Mouse (Mus musculus) gastrocnemius, adult 2 months (tissue): ENCODE data around the gene Rnf214. TPM values are rescaled to one million over a fixed set of nuclear protein-coding genes. Genes with fewer than 3 reads are reported as not detected.

ENCODE experiments used
- DNase-seq: peaks from one replicate; pipeline ENCODE4 v3.0.0; 2022
- H3K27ac ChIP-seq: fragments of 200-600 bp; 2 replicates; pipeline ENCODE4 v1.8.1; 2022; ENCODE audit warnings: mild to moderate bottlenecking
- H3K4me3 ChIP-seq: fragments of 200-600 bp; 2 replicates; pipeline ENCODE4 v1.8.1; 2022; ENCODE audit warnings: mild to moderate bottlenecking, moderate library complexity
- CTCF ChIP-seq: fragments of 200-600 bp; IDR thresholded peaks from 2 replicates; pipeline ENCODE4 v1.8.1; 2022; ENCODE audit warnings: antibody characterized with exemption, mild to moderate bottlenecking, moderate library complexity
- intact Hi-C: fragments of 180-260 bp; cut with DNase I; formaldehyde crosslinking; loops from one replicate; pipeline ENCODE4 v1.15.1; 2025
- microRNA-seq: library from miRNA; unstranded; fragments of <30 nt; microRNA quantifications from one replicate; pipeline ENCODE4 v1.2.0, GENCODE M21; 2021
- total RNA-seq, 2 experiments: library from RNA; stranded (reverse); gene quantifications; 2 replicates each; pipeline ENCODE4 v1.2.3; 2021

The Rnf214 gene
- total RNA-seq, 2 experiments from 2014 or later = 25.3 to 31.0 TPM

DNA sequence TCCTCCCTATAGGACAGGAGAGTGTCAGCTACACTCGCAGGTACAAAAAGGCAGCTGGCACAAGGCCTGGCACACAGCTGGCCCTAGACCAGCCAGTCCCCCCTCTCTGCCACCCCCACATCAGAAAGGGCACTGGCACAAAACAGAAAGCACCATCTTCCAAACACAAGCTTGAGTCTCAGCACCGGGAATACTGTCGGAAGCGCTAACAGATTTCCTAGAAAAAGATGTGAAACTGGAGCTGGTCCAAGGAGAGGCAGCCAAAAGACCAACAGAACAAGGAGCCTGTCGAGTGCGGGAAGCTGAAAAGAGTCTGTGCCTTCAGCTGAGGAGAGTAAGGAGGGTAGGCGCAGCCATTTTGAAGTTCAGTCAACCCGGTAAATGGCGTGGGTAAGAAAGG, 91.6 kb downstream of the Rnf214 start:
- TF ChIP-seq CTCF = no peak
- DNase-seq = no peak
- intact Hi-C loops = no loop called here
- H3K4me3 ChIP-seq = no peak overlapping the region
- H3K27ac ChIP-seq = no peak overlapping the region

Small RNA genes within 50 kb of the gene (microRNA-seq; reads per million reads assigned to microRNA genes)
- gene Mir7087 = not detected

Other genes with a start within 250 kb of the Rnf214 start
- 1 to 10 TPM; 2.0 to 2.5 TPM for gene Cep164, start 78.2 kb downstream of the Rnf214 start, total RNA-seq
- 10 to 100 TPM; 26.1 to 72.2 TPM for gene Bace1, start 68.3 kb downstream of the Rnf214 start, total RNA-seq
- 10 to 100 TPM in 1 of 2 experiments, 1 to 10 TPM in 1; 9.3 to 12.3 TPM for gene Pcsk7, start 414 bp downstream of the Rnf214 start, total RNA-seq
- gene Tagln, start 29.1 kb upstream of the Rnf214 start, total RNA-seq = 10 to 100 TPM; 38.5 to 49.2 TPM
- 10 to 100 TPM; 66.2 to 72.2 TPM for gene Sidt2, start 48.3 kb upstream of the Rnf214 start, total RNA-seq
- 10 to 100 TPM; 28.0 to 29.5 TPM for gene Pafah1b2, start 105.8 kb upstream of the Rnf214 start, total RNA-seq
- 10 to 100 TPM; 38.0 to 41.1 TPM for gene Sik3, start 105.9 kb upstream of the Rnf214 start, total RNA-seq